Mouse (Mus musculus): Measurements from ENCODE around the gene Arhgap27. TPM values are rescaled to one million over a fixed set of nuclear protein-coding genes. Genes with fewer than 3 reads are reported as not detected.

The Arhgap27 gene
- total and polyA plus RNA-seq, 3 experiments = 14.1 to 22.9 (median 18.5) TPM

- DNase-seq = peak; percentile 33 to 36
- TF ChIP-seq EP300 (IDR thresholded peaks at IDR 0.05; ENCODE audit: insufficient read depth, low read depth, low read length) (no peak), POLR2A (IDR thresholded peaks at IDR 0.05; ENCODE audit: insufficient read depth, low read depth, low read length) (no peak), CTCF (IDR thresholded peaks at IDR 0.05) (no peak)
- H3K27ac ChIP-seq = no peak overlapping the region
- no peak overlapping the region for H3K4me3 ChIP-seq
- no peaks in the 10 kb centered on the region for H3K27me3 ChIP-seq (ENCODE audit: control insufficient read depth, insufficient read depth, low read length)
- no peaks in the 10 kb centered on the region for H3K36me3 ChIP-seq (ENCODE audit: control insufficient read depth, insufficient read depth, low read length)
- intact Hi-C loops (cut with DNase I) = no loop called here
- no peaks in the 10 kb centered on the region; the same call in none of the 2 replicates for H3K4me1 ChIP-seq (ENCODE audit: control insufficient read depth, insufficient read depth, low read length)
- peaks cover 2% of the 10 kb centered on the region; the same call in 1 of the 2 replicates for H3K79me2 ChIP-seq (replicated peaks; ENCODE audit: control insufficient read depth, insufficient read depth, low read length)
- 55% methylated on average over 7 of the region's 7 CpGs for WGBS
- H3K9ac ChIP-seq (ENCODE audit: low read depth, low read length) = no peak overlapping the region
Measured at GRCm38 (mm10) chr11:103406551-103406950, 43.1 kb upstream of the Arhgap27 start.

DNA sequence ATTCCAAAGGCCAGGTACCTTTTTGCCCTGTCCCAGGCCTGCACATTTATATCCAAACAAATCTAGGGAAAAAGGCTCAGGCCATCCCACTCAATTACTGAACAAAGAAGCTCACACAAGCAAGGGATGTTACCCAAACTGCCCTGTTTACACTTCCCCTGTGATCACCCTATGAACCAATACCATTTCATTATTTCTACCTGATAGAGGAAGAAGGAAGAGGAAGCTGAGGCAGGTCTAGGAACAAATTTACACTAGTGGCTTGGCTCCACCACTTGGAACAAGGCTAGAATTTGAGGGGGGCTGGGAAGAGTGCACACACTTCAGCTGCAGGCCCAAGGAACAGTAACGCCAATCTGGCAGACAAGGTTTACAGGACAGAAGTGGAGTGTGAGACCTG, 42.3 kb upstream of the Arhgap27 start:
- no peaks in the 10 kb centered on the region for H3K36me3 ChIP-seq (ENCODE audit: control insufficient read depth, insufficient read depth, low read length)
- H3K9ac ChIP-seq (ENCODE audit: low read depth, low read length) = no peak overlapping the region
- H3K79me2 ChIP-seq (replicated peaks; ENCODE audit: control insufficient read depth, insufficient read depth, low read length) = peaks cover 2% of the 10 kb centered on the region; the same call in 1 of the 2 replicates
- H3K27me3 ChIP-seq (ENCODE audit: control insufficient read depth, insufficient read depth, low read length) = no peaks in the 10 kb centered on the region
- WGBS = 76% methylated on average over 1 of the region's 1 CpGs
- intact Hi-C loops (cut with DNase I) = no loop called here
- DNase-seq = no peak
- no peaks in the 10 kb centered on the region; the same call in 1 of the 2 replicates for H3K4me1 ChIP-seq (ENCODE audit: control insufficient read depth, insufficient read depth, low read length)
- TF ChIP-seq EP300 (IDR thresholded peaks at IDR 0.05; ENCODE audit: insufficient read depth, low read depth, low read length) (no peak), POLR2A (IDR thresholded peaks at IDR 0.05; ENCODE audit: insufficient read depth, low read depth, low read length) (no peak), CTCF (IDR thresholded peaks at IDR 0.05) (no peak)
- no peak overlapping the region for H3K4me3 ChIP-seq
- no peak overlapping the region for H3K27ac ChIP-seq

GRCm38 (mm10) chr11:103404618-103405017, 41.1 kb upstream of the Arhgap27 start:
- Histone ChIP-seq H3K79me2 (replicated peaks; ENCODE audit: control insufficient read depth, insufficient read depth, low read length) (no peaks in the 10 kb centered on the region; the same call in 1 of the 2 replicates), H3K36me3 (ENCODE audit: control insufficient read depth, insufficient read depth, low read length) (no peaks in the 10 kb centered on the region), H3K9ac (ENCODE audit: low read depth, low read length) (no peak overlapping the region), H3K27ac (no peak overlapping the region), H3K4me1 (ENCODE audit: control insufficient read depth, insufficient read depth, low read length) (no peaks in the 10 kb centered on the region; the same call in 1 of the 2 replicates), H3K27me3 (ENCODE audit: control insufficient read depth, insufficient read depth, low read length) (no peaks in the 10 kb centered on the region), H3K4me3 (no peak overlapping the region)
- DNase-seq = no peak
- intact Hi-C loops (cut with DNase I) = loop anchor here (5.0 kb wide), 1 partner anchor 153 kb away; no protein-coding TSS in a partner anchor
- no peak for TF ChIP-seq CTCF (IDR thresholded peaks at IDR 0.05)
- TF ChIP-seq EP300 (IDR thresholded peaks at IDR 0.05; ENCODE audit: insufficient read depth, low read depth, low read length) = no peak
- no peak for TF ChIP-seq POLR2A (IDR thresholded peaks at IDR 0.05; ENCODE audit: insufficient read depth, low read depth, low read length)

- Histone ChIP-seq H3K9ac (ENCODE audit: low read depth, low read length) (no peak overlapping the region), H3K79me2 (replicated peaks; ENCODE audit: control insufficient read depth, insufficient read depth, low read length) (no peaks in the 10 kb centered on the region; the same call in 1 of the 2 replicates), H3K4me1 (ENCODE audit: control insufficient read depth, insufficient read depth, low read length) (no peaks in the 10 kb centered on the region; the same call in 1 of the 2 replicates), H3K36me3 (ENCODE audit: control insufficient read depth, insufficient read depth, low read length) (no peaks in the 10 kb centered on the region), H3K27me3 (ENCODE audit: control insufficient read depth, insufficient read depth, low read length) (no peaks in the 10 kb centered on the region), H3K4me3 (no peak overlapping the region), H3K27ac (no peak overlapping the region)
- intact Hi-C loops (cut with DNase I) = loop anchor here (5.0 kb wide), 1 partner anchor 154 kb away; no protein-coding TSS in a partner anchor
- WGBS = 66% methylated on average over 4 of the region's 4 CpGs
- TF ChIP-seq EP300 (IDR thresholded peaks at IDR 0.05; ENCODE audit: insufficient read depth, low read depth, low read length) = no peak
- no peak for TF ChIP-seq POLR2A (IDR thresholded peaks at IDR 0.05; ENCODE audit: insufficient read depth, low read depth, low read length)
- no peak for TF ChIP-seq CTCF (IDR thresholded peaks at IDR 0.05)
- peak in 1 of 2 experiments; percentile 38 for DNase-seq
Measured at GRCm38 (mm10) chr11:103403776-103404175, 40.3 kb upstream of the Arhgap27 start.

- TF ChIP-seq CTCF (IDR thresholded peaks at IDR 0.05) (no peak), POLR2A (IDR thresholded peaks at IDR 0.05; ENCODE audit: insufficient read depth, low read depth, low read length) (no peak), EP300 (IDR thresholded peaks at IDR 0.05; ENCODE audit: insufficient read depth, low read depth, low read length) (no peak)
- Histone ChIP-seq H3K4me1 (ENCODE audit: control insufficient read depth, insufficient read depth, low read length) (no peaks in the 10 kb centered on the region; the same call in 1 of the 2 replicates), H3K9ac (ENCODE audit: low read depth, low read length) (no peak overlapping the region), H3K4me3 (no peak overlapping the region), H3K27me3 (ENCODE audit: control insufficient read depth, insufficient read depth, low read length) (no peaks in the 10 kb centered on the region), H3K27ac (no peak overlapping the region), H3K79me2 (replicated peaks; ENCODE audit: control insufficient read depth, insufficient read depth, low read length) (no peaks in the 10 kb centered on the region), H3K36me3 (ENCODE audit: control insufficient read depth, insufficient read depth, low read length) (no peaks in the 10 kb centered on the region)
- no peak for DNase-seq
- WGBS = 66% methylated on average over 5 of the region's 5 CpGs
- intact Hi-C loops (cut with DNase I) = loop anchor here (5.0 kb wide), 1 partner anchor 155 kb away; no protein-coding TSS in a partner anchor
Measured at GRCm38 (mm10) chr11:103402738-103403137, 39.2 kb upstream of the Arhgap27 start.

DNA sequence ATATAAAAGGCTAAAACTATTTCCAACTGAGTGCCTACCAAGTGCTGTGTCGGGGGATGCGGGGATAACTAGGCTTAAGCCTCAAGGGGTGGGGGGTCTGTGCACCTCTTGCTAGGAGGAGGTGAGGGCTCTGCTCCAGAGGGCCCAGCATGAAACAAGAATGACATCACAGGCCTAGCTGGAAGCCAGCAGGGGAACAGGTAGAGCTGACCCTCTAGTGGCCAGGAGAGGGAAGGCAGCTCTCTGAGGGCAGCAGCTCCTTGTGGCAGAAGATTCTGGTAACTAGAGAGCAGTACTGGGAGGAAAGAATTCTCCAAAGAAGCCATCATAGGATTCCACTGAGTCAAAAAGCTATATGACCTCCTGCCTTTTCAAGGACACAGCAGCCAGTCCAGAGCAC, 38.7 kb upstream of the Arhgap27 start:
- Histone ChIP-seq H3K27ac (no peak overlapping the region), H3K9ac (ENCODE audit: low read depth, low read length) (no peak overlapping the region), H3K27me3 (ENCODE audit: control insufficient read depth, insufficient read depth, low read length) (no peaks in the 10 kb centered on the region), H3K36me3 (ENCODE audit: control insufficient read depth, insufficient read depth, low read length) (no peaks in the 10 kb centered on the region), H3K4me3 (no peak overlapping the region), H3K4me1 (ENCODE audit: control insufficient read depth, insufficient read depth, low read length) (no peaks in the 10 kb centered on the region; the same call in 1 of the 2 replicates), H3K79me2 (replicated peaks; ENCODE audit: control insufficient read depth, insufficient read depth, low read length) (no peaks in the 10 kb centered on the region)
- intact Hi-C loops (cut with DNase I) = loop anchor here (5.0 kb wide), 1 partner anchor 155 kb away; no protein-coding TSS in a partner anchor
- peak; percentile 87 for TF ChIP-seq CTCF (IDR thresholded peaks at IDR 0.05)
- no peak for TF ChIP-seq POLR2A (IDR thresholded peaks at IDR 0.05; ENCODE audit: insufficient read depth, low read depth, low read length)
- peak; percentile 46; the same call in 1 of the 2 replicates for TF ChIP-seq EP300 (IDR thresholded peaks at IDR 0.05; ENCODE audit: insufficient read depth, low read depth, low read length)
- DNase-seq = peak; percentile 50 to 55
- 76% methylated on average over 2 of the region's 2 CpGs for WGBS

Measured in heart, adult 2 months (tissue).